Mouse (Mus musculus): ENCODE data around the gene D630003M21Rik. TPM values are rescaled to one million over a fixed set of nuclear protein-coding genes. Genes with fewer than 3 reads are reported as not detected.

Gene D630003M21Rik
- polyA plus RNA-seq, 1 experiment from 2014 or later: 0.67 TPM

DNA sequence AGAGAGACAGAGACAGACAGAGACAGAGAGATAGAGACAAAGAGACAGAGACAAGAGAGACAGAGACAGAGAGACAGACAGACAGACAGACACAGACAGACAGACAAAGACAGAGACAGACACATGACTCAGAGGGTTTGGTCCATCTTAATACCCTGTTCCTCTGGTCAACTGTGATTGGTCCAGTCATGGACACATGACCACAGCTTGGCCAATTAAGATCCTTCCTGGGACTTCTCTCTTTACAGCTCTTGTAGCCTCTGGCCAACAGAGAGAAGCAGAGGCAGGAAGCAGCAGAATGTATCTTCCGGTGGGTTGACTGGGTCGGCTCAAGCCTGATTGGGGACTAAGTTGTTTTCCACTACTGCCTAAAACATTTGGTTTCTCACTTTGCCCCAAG is 9.5 kb downstream of the D630003M21Rik start:
- Histone ChIP-seq H3K27ac (ENCODE audit: low read depth) (no peak overlapping the region), H3K4me3 (ENCODE audit: low read depth, low read length) (no peak overlapping the region), H3K9me3 (ENCODE audit: low read length) (no peaks in the 10 kb centered on the region), H3K36me3 (replicated peaks; ENCODE audit: insufficient read depth, low read length) (no peaks in the 10 kb centered on the region), H3K27me3 (ENCODE audit: insufficient read depth, low read length) (no peaks in the 10 kb centered on the region), H3K9ac (replicated peaks) (no peak overlapping the region), H3K4me2 (ENCODE audit: low read depth, low read length) (no peak overlapping the region), H3K4me1 (ENCODE audit: insufficient read depth) (peaks cover 3% of the 10 kb centered on the region; the same call in 1 of the 2 replicates)
- TF ChIP-seq EP300 (IDR thresholded peaks at IDR 0.05; ENCODE audit: low read depth) (no peak), CTCF (IDR thresholded peaks at IDR 0.05; ENCODE audit: low read depth) (no peak)
- ATAC-seq (no peak), DNase-seq (no peak)
- WGBS (ENCODE audit: insufficient replicate concordance): 50% methylated on average over 2 of the region's 2 CpGs

DNA sequence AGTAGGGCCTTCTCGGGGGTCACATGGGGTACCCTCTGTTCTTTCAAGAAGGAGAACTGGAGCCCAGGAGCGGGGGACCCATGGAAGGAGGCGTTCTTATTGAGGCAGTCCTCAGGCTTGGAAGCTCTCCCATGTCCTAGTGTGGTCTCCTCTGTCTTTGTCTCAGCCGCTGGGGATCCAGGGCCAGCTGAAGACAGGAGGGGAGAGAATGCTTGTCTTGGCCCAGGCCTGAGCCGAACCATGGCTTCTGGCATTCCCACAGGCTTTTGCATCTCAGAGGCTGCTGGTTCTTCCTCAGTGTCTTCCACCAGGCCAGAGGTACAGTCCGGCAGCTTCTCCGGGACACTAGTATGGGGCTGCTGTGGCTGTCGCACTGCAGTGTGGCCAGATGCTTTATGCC is 12.5 kb downstream of the D630003M21Rik start:
- DNase-seq (no peak), ATAC-seq (no peak)
- H3K27me3 ChIP-seq (ENCODE audit: insufficient read depth, low read length): no peaks in the 10 kb centered on the region
- H3K4me1 ChIP-seq (ENCODE audit: insufficient read depth): peaks cover 5% of the 10 kb centered on the region; the same call in 1 of the 2 replicates
- no peak overlapping the region for H3K4me2 ChIP-seq (ENCODE audit: low read depth, low read length)
- no peaks in the 10 kb centered on the region for H3K9me3 ChIP-seq (ENCODE audit: low read length)
- no peak overlapping the region for H3K9ac ChIP-seq (replicated peaks)
- H3K4me3 ChIP-seq (ENCODE audit: low read depth, low read length): no peak overlapping the region
- H3K36me3 ChIP-seq (replicated peaks; ENCODE audit: insufficient read depth, low read length): no peaks in the 10 kb centered on the region
- TF ChIP-seq CTCF (IDR thresholded peaks at IDR 0.05; ENCODE audit: low read depth) (no peak), EP300 (IDR thresholded peaks at IDR 0.05; ENCODE audit: low read depth) (no peak)
- H3K27ac ChIP-seq (ENCODE audit: low read depth): no peak overlapping the region
- WGBS (ENCODE audit: insufficient replicate concordance): 78% methylated on average over 8 of the region's 8 CpGs

DNA sequence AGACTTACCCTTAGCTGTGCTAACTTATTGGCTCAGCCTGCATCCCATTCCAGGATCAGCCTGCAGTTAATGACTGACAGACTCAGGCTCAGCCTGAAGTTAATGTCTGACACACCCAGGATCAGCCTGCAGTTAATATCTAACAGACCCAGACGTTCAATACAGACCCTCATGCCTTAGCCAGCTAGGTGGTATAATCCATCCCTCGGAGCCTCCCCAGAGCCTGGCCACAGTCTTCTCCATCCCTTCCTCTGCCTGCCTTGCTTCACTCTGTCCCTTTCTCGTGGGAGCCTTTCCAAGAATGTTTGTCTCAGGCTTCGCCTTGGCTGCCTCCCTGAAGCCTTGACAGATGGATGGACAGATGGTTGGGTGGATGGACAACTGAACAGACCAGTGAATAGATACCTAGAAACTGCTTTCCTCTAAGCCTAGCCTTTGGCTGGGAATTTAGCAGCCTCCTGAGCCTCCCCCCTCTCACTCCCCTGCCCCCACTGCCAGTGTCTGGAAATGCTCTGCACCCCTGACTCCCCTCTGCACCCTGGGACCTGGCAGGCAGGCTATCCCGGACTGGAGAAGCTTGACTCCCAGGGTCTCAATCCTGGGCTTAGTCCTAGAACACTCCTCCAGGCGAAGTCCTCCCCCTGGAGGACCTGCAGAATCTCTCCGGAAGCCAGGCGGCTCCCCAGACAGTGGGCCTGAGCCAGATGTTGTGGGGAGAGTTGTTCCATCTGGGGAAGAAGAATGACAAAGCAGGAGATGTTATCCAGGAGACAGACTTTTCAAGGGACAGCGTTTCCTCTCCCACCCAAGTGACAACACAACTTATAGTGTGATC is 13.5 kb downstream of the D630003M21Rik start:
- H3K36me3 ChIP-seq (replicated peaks; ENCODE audit: insufficient read depth, low read length): no peaks in the 10 kb centered on the region
- no peak overlapping the region for H3K9ac ChIP-seq (replicated peaks)
- H3K27me3 ChIP-seq (ENCODE audit: insufficient read depth, low read length): no peaks in the 10 kb centered on the region
- no peak overlapping the region for H3K4me3 ChIP-seq (ENCODE audit: low read depth, low read length)
- H3K9me3 ChIP-seq (ENCODE audit: low read length): no peaks in the 10 kb centered on the region
- peaks cover 8% of the 10 kb centered on the region; the same call in 1 of the 2 replicates for H3K4me1 ChIP-seq (ENCODE audit: insufficient read depth)
- TF ChIP-seq CTCF (IDR thresholded peaks at IDR 0.05; ENCODE audit: low read depth) (no peak), EP300 (IDR thresholded peaks at IDR 0.05; ENCODE audit: low read depth) (no peak)
- WGBS (ENCODE audit: insufficient replicate concordance): 48% methylated on average over 9 of the region's 9 CpGs
- H3K4me2 ChIP-seq (ENCODE audit: low read depth, low read length): peak overlapping the region; percentile 29; the same call in 1 of the 2 replicates
- no peak for DNase-seq
- ATAC-seq: no peak
- no peak overlapping the region for H3K27ac ChIP-seq (ENCODE audit: low read depth)

DNA sequence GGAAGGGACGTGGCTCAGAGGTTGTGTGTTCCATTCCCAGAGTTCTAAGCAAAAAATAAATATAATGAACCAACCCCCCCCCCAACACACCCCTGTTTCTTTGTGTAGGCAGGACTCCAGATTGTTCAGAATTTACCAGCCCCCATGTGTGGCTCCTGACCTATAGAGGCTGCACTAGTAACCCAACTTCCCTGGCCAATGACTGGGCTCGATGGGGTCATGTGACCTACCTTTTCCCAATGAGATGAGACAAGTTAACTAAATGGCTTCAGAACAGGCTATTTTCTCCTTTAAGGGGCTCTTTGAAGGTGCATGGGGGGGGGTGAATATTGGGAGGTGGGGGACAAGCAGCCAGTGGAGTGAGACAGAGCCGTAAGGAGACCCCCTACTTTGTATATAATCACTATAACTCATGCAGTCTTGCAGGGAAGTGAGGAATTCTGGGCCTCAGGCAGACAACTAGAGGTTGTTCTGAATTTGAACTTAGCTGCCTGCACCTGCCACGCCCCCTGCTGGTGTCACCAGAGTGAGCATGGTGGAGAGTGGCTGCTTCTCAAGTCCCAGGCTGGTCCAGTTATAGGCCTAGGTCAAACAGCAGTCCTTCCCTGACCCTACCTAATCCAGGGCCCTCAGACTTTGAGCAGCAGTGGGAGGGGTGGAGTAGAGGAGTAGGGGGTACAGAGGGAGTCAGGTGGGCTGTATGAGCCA is 17.1 kb downstream of the D630003M21Rik start:
- peaks cover 11% of the 10 kb centered on the region; the same call in 1 of the 2 replicates for H3K4me1 ChIP-seq (ENCODE audit: insufficient read depth)
- DNase-seq: peak; percentile 45
- H3K27me3 ChIP-seq (ENCODE audit: insufficient read depth, low read length): no peaks in the 10 kb centered on the region; the same call in 1 of the 2 replicates
- H3K27ac ChIP-seq (ENCODE audit: low read depth): no peak overlapping the region
- WGBS (ENCODE audit: insufficient replicate concordance): 62% methylated on average over 4 of the region's 4 CpGs
- H3K36me3 ChIP-seq (replicated peaks; ENCODE audit: insufficient read depth, low read length): no peaks in the 10 kb centered on the region
- peak; percentile 65 for ATAC-seq
- no peak overlapping the region for H3K4me2 ChIP-seq (ENCODE audit: low read depth, low read length)
- TF ChIP-seq EP300 (IDR thresholded peaks at IDR 0.05; ENCODE audit: low read depth): no peak
- TF ChIP-seq CTCF (IDR thresholded peaks at IDR 0.05; ENCODE audit: low read depth): peak; percentile 54
- H3K9ac ChIP-seq (replicated peaks): no peak overlapping the region
- no peaks in the 10 kb centered on the region for H3K9me3 ChIP-seq (ENCODE audit: low read length)
- no peak overlapping the region for H3K4me3 ChIP-seq (ENCODE audit: low read depth, low read length)

DNA sequence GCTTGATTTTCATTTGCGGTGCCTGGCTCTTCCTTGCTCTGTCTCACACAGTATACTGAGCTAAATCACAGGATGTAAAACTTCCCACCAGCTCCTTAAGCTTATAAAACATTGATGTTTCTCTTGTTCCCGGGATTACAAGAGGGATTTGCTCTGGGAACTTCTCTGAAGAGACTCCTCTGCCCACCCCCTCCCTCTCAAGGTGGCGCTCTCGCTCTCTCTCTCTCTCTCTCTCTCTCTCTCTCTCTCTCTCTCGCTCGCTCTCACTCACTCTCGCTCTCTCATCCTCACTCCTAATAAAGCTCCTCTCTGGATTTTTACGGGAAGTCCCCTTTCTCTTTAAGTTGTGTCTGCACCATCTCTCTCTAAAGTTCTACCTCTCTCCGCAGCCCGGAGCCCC is 18.1 kb downstream of the D630003M21Rik start:
- Histone ChIP-seq H3K27me3 (ENCODE audit: insufficient read depth, low read length) (no peaks in the 10 kb centered on the region; the same call in 1 of the 2 replicates), H3K36me3 (replicated peaks; ENCODE audit: insufficient read depth, low read length) (no peaks in the 10 kb centered on the region), H3K9ac (replicated peaks) (no peak overlapping the region), H3K4me2 (ENCODE audit: low read depth, low read length) (peak overlapping the region; percentile 9; the same call in 1 of the 2 replicates), H3K9me3 (ENCODE audit: low read length) (no peaks in the 10 kb centered on the region), H3K27ac (ENCODE audit: low read depth) (no peak overlapping the region), H3K4me3 (ENCODE audit: low read depth, low read length) (no peak overlapping the region), H3K4me1 (ENCODE audit: insufficient read depth) (peaks cover 11% of the 10 kb centered on the region; the same call in 1 of the 2 replicates)
- DNase-seq (no peak), ATAC-seq (no peak)
- TF ChIP-seq EP300 (IDR thresholded peaks at IDR 0.05; ENCODE audit: low read depth): no peak
- 0 out of 2 replicates have a peak, but pooled peaks have one; percentile 11 for TF ChIP-seq CTCF (IDR thresholded peaks at IDR 0.05; ENCODE audit: low read depth)
- WGBS (ENCODE audit: insufficient replicate concordance): 46% methylated on average over 10 of the region's 10 CpGs

DNA sequence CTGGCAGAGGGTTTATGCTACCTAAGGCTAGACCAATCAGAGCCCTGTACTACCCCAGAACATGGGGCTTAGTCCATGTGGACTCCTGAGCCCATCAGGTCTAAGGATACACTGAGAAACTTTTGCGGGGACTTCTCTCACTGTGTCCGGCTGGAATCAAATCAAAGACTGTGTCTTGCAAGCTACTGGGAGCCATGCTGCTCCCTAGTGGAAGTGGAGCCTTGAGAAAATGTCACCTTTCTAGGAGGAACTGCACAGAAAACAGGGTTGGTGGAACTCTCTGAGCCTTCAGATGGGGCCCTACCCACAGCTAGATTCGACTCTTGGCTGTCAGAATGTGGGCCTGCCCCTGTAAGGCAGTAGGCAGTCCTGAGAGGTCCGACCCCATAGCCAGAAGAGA is 18.5 kb downstream of the D630003M21Rik start:
- Histone ChIP-seq H3K27ac (ENCODE audit: low read depth) (no peak overlapping the region), H3K27me3 (ENCODE audit: insufficient read depth, low read length) (no peaks in the 10 kb centered on the region; the same call in 1 of the 2 replicates), H3K9me3 (ENCODE audit: low read length) (no peaks in the 10 kb centered on the region), H3K4me3 (ENCODE audit: low read depth, low read length) (no peak overlapping the region), H3K4me1 (ENCODE audit: insufficient read depth) (peaks cover 8% of the 10 kb centered on the region; the same call in 1 of the 2 replicates), H3K4me2 (ENCODE audit: low read depth, low read length) (no peak overlapping the region), H3K9ac (replicated peaks) (no peak overlapping the region), H3K36me3 (replicated peaks; ENCODE audit: insufficient read depth, low read length) (no peaks in the 10 kb centered on the region)
- 43% methylated on average over 4 of the region's 4 CpGs for WGBS (ENCODE audit: insufficient replicate concordance)
- DNase-seq (no peak), ATAC-seq (no peak)
- TF ChIP-seq EP300 (IDR thresholded peaks at IDR 0.05; ENCODE audit: low read depth): no peak
- TF ChIP-seq CTCF (IDR thresholded peaks at IDR 0.05; ENCODE audit: low read depth): no peak
